Mouse (Mus musculus) megakaryocyte, embryonic 14.5 days (primary cell): ENCODE data around the gene Fut7.

ENCODE experiments used
- FLI1 ChIP-seq: IDR thresholded peaks from 2 replicates; pipeline ENCODE4 v1.6.1; 2012; ENCODE audit warnings: low read length, inconsistent platforms, mixed read lengths
- GATA1 ChIP-seq: IDR thresholded peaks from 3 replicates; pipeline ENCODE4 v1.6.1; 2012; ENCODE audit warnings: mixed read lengths, low read length, inconsistent platforms, borderline replicate concordance

DNA sequence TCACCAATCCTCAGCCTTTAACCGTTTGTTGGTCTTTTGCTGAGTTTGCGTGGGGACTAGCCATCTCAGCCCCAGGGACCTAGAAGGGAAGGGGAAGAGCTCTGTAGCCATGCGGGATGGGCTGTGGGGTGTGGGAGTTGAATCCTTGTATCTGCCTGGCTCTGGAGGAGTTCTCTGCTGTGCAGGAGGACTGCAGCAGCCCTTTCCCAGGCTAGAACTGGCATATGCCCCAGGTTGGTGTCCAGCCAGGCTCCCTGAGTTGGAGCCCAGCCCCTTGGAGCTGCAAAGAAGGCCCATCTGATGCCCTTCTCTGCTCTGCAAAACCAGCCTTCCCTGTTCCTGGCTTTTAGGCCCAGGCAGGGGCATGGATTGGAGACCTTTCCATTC is 26.5 kb upstream of the Fut7 start:
- TF ChIP-seq FLI1 (no peak), GATA1 (no peak)
